Mouse (Mus musculus): ENCODE measurements around the gene Klf16. TPM values are rescaled to one million over a fixed set of nuclear protein-coding genes. Genes with fewer than 3 reads are reported as not detected.

Klf16 gene
- polyA plus RNA-seq, 1 experiment from 2014 or later = 6.1 TPM

- TF ChIP-seq CTCF (IDR thresholded peaks at IDR 0.05; ENCODE audit: low read depth) (peak; percentile 92), EP300 (IDR thresholded peaks at IDR 0.05; ENCODE audit: low read depth) (peak; percentile 82)
- Histone ChIP-seq H3K27me3 (ENCODE audit: insufficient read depth, low read length) (no peaks in the 10 kb centered on the region), H3K9me3 (ENCODE audit: low read length) (no peaks in the 10 kb centered on the region), H3K4me2 (ENCODE audit: low read depth, low read length) (peak within 1 kb of the TSS; percentile 72), H3K9ac (replicated peaks) (peak within 1 kb of the TSS; percentile 99), H3K36me3 (replicated peaks; ENCODE audit: insufficient read depth, low read length) (0 out of 2 replicates have a peak, but pooled peaks cover 4% of the 10 kb centered on the region), H3K4me3 (ENCODE audit: low read depth, low read length) (peak within 1 kb of the TSS; percentile 100), H3K4me1 (ENCODE audit: insufficient read depth) (peaks cover 35% of the 10 kb centered on the region), H3K27ac (ENCODE audit: low read depth) (peak within 1 kb of the TSS; percentile 95)
- ATAC-seq (peak; percentile 85), DNase-seq (peak; percentile 95)
- WGBS (ENCODE audit: insufficient replicate concordance) = under 1% methylated on average over 72 of the region's 72 CpGs
Measured at GRCm38 (mm10) chr10:80561116-80561944, 15.8 kb downstream of the Klf16 start, which contains the start of gene Rexo1. Rexo1 (minus strand) TSS chr10:80561560.

GRCm38 (mm10) chr10:80560621-80561020, 16.5 kb downstream of the Klf16 start:
- peaks cover 33% of the 10 kb centered on the region for H3K4me1 ChIP-seq (ENCODE audit: insufficient read depth)
- no peaks in the 10 kb centered on the region for H3K9me3 ChIP-seq (ENCODE audit: low read length)
- 1% methylated on average over 13 of the region's 13 CpGs for WGBS (ENCODE audit: insufficient replicate concordance)
- 0 out of 2 replicates have a peak, but pooled peaks cover under 1% of the 10 kb centered on the region for H3K36me3 ChIP-seq (replicated peaks; ENCODE audit: insufficient read depth, low read length)
- ATAC-seq (peak; percentile 52), DNase-seq (peak; percentile 66)
- H3K9ac ChIP-seq (replicated peaks) = peak overlapping the region; percentile 99
- peak overlapping the region; percentile 95 for H3K27ac ChIP-seq (ENCODE audit: low read depth)
- peak overlapping the region; percentile 72 for H3K4me2 ChIP-seq (ENCODE audit: low read depth, low read length)
- no peaks in the 10 kb centered on the region for H3K27me3 ChIP-seq (ENCODE audit: insufficient read depth, low read length)
- TF ChIP-seq EP300 (IDR thresholded peaks at IDR 0.05; ENCODE audit: low read depth) = no peak
- TF ChIP-seq CTCF (IDR thresholded peaks at IDR 0.05; ENCODE audit: low read depth) = no peak
- peak overlapping the region; percentile 100 for H3K4me3 ChIP-seq (ENCODE audit: low read depth, low read length)

- TF ChIP-seq CTCF (IDR thresholded peaks at IDR 0.05; ENCODE audit: low read depth) (no peak), EP300 (IDR thresholded peaks at IDR 0.05; ENCODE audit: low read depth) (no peak)
- H3K27me3 ChIP-seq (ENCODE audit: insufficient read depth, low read length) = no peaks in the 10 kb centered on the region
- no peak for DNase-seq
- 0 out of 2 replicates have a peak, but pooled peaks cover 2% of the 10 kb centered on the region for H3K36me3 ChIP-seq (replicated peaks; ENCODE audit: insufficient read depth, low read length)
- no peak for ATAC-seq
- no peaks in the 10 kb centered on the region for H3K9me3 ChIP-seq (ENCODE audit: low read length)
- WGBS (ENCODE audit: insufficient replicate concordance) = 81% methylated on average over 7 of the region's 7 CpGs
- H3K4me1 ChIP-seq (ENCODE audit: insufficient read depth) = peaks cover 40% of the 10 kb centered on the region
- H3K4me3 ChIP-seq (ENCODE audit: low read depth, low read length) = no peak overlapping the region
- 0 out of 2 replicates have a peak overlapping the region, but pooled peaks have one; percentile 7 for H3K27ac ChIP-seq (ENCODE audit: low read depth)
- peak overlapping the region; percentile 72 for H3K4me2 ChIP-seq (ENCODE audit: low read depth, low read length)
- peak overlapping the region; percentile 99 for H3K9ac ChIP-seq (replicated peaks)
Measured at GRCm38 (mm10) chr10:80559431-80559830, 17.7 kb downstream of the Klf16 start.

- TF ChIP-seq EP300 (IDR thresholded peaks at IDR 0.05; ENCODE audit: low read depth) (no peak), CTCF (IDR thresholded peaks at IDR 0.05; ENCODE audit: low read depth) (peak; percentile 93)
- 37% methylated on average over 5 of the region's 5 CpGs for WGBS (ENCODE audit: insufficient replicate concordance)
- Histone ChIP-seq H3K9ac (replicated peaks) (no peak overlapping the region), H3K27ac (ENCODE audit: low read depth) (no peak overlapping the region), H3K4me2 (ENCODE audit: low read depth, low read length) (no peak overlapping the region), H3K27me3 (ENCODE audit: insufficient read depth, low read length) (no peaks in the 10 kb centered on the region), H3K36me3 (replicated peaks; ENCODE audit: insufficient read depth, low read length) (peaks cover 5% of the 10 kb centered on the region; the same call in 1 of the 2 replicates), H3K4me3 (ENCODE audit: low read depth, low read length) (no peak overlapping the region), H3K9me3 (ENCODE audit: low read length) (no peaks in the 10 kb centered on the region), H3K4me1 (ENCODE audit: insufficient read depth) (peaks cover 57% of the 10 kb centered on the region)
- DNase-seq (peak; percentile 91), ATAC-seq (no peak)
Measured at GRCm38 (mm10) chr10:80557346-80557965, 19.7 kb downstream of the Klf16 start.

- TF ChIP-seq CTCF (IDR thresholded peaks at IDR 0.05; ENCODE audit: low read depth) = no peak
- TF ChIP-seq EP300 (IDR thresholded peaks at IDR 0.05; ENCODE audit: low read depth) = no peak
Measured at GRCm38 (mm10) chr10:80553997-80554396, 23.1 kb downstream of the Klf16 start.

GRCm38 (mm10) chr10:80553575-80553974, 23.5 kb downstream of the Klf16 start:
- peak overlapping the region; percentile 51; the same call in 1 of the 2 replicates for H3K9ac ChIP-seq (replicated peaks)
- peak overlapping the region; percentile 78 for H3K27ac ChIP-seq (ENCODE audit: low read depth)
- TF ChIP-seq CTCF (IDR thresholded peaks at IDR 0.05; ENCODE audit: low read depth) (no peak), EP300 (IDR thresholded peaks at IDR 0.05; ENCODE audit: low read depth) (peak; percentile 70; the same call in 1 of the 2 replicates)
- no peaks in the 10 kb centered on the region for H3K9me3 ChIP-seq (ENCODE audit: low read length)
- H3K4me2 ChIP-seq (ENCODE audit: low read depth, low read length) = peak overlapping the region; percentile 67
- H3K4me1 ChIP-seq (ENCODE audit: insufficient read depth) = peaks cover 36% of the 10 kb centered on the region
- ATAC-seq = peak; percentile 86
- no peaks in the 10 kb centered on the region for H3K27me3 ChIP-seq (ENCODE audit: insufficient read depth, low read length)
- DNase-seq = peak; percentile 63
- H3K4me3 ChIP-seq (ENCODE audit: low read depth, low read length) = no peak overlapping the region
- 53% methylated on average over 8 of the region's 8 CpGs for WGBS (ENCODE audit: insufficient replicate concordance)
- H3K36me3 ChIP-seq (replicated peaks; ENCODE audit: insufficient read depth, low read length) = peaks cover 27% of the 10 kb centered on the region

More at GRCm38 (mm10) chr10:80553997-80554396, 23.1 kb downstream of the Klf16 start:
- peak; percentile 21; the same call in 1 of the 2 replicates for ATAC-seq
- Histone ChIP-seq H3K4me1 (ENCODE audit: insufficient read depth) (peaks cover 40% of the 10 kb centered on the region), H3K4me3 (ENCODE audit: low read depth, low read length) (no peak overlapping the region), H3K36me3 (replicated peaks; ENCODE audit: insufficient read depth, low read length) (peaks cover 23% of the 10 kb centered on the region), H3K9ac (replicated peaks) (peak overlapping the region; percentile 51; the same call in 1 of the 2 replicates), H3K4me2 (ENCODE audit: low read depth, low read length) (peak overlapping the region; percentile 67), H3K9me3 (ENCODE audit: low read length) (no peaks in the 10 kb centered on the region), H3K27ac (ENCODE audit: low read depth) (peak overlapping the region; percentile 78), H3K27me3 (ENCODE audit: insufficient read depth, low read length) (no peaks in the 10 kb centered on the region)
- no peak for DNase-seq
- 61% methylated on average over 6 of the region's 6 CpGs for WGBS (ENCODE audit: insufficient replicate concordance)
